Mouse (Mus musculus) ES-CJ7 (cell line): ENCODE data around the gene Mast3.

Experiments
- DNase-seq: peaks from one replicate; pipeline ENCODE4 v3.0.0; 2011; ENCODE audit warnings: low read depth, low spot score

The Mast3 gene

GRCm38 (mm10) chr8:70803761-70804480 is 933 bp downstream of the Mast3 start:
- no peak for DNase-seq

DNA sequence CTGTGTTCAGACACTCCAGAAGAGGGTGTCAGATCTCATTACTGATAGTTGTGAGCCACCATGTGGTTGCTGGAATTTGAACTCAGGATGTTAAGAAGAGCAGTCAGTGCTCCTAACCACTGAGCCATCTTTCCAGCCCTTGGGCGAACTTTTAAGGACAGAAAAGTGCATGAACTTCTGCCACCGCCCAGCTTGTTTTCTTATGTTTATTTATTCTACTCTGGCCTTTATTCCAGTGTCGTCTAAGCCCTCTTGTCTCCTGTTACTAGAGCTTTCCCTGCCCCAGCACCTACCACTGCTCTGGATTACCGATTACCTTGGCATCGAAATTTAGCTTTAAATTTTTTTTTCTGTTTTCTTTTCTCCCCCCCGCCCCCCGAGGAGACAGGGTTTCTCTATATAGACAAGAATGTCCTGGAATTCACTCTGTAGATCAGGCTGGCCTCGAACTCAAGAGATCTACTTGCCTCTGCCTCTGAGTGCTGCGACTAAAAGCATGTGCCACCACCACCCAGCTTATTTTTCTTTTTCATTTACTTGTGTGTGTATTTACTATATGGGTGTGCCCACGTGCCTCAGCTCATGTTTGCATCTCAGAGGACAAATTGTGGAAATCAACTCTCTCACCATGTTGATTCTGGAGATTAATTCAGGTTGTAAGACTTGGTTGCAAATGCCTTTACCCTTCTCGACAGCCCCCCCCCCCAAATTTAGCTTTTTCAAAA is 1.9 kb downstream of the Mast3 start:
- peak; percentile 84 for DNase-seq

- no peak for DNase-seq
Measured at GRCm38 (mm10) chr8:70801830-70802229, 3.0 kb downstream of the Mast3 start.

GRCm38 (mm10) chr8:70801156-70801555 is 3.7 kb downstream of the Mast3 start:
- no peak for DNase-seq

- DNase-seq: no peak
Measured at GRCm38 (mm10) chr8:70800648-70801047, 4.2 kb downstream of the Mast3 start.

DNA sequence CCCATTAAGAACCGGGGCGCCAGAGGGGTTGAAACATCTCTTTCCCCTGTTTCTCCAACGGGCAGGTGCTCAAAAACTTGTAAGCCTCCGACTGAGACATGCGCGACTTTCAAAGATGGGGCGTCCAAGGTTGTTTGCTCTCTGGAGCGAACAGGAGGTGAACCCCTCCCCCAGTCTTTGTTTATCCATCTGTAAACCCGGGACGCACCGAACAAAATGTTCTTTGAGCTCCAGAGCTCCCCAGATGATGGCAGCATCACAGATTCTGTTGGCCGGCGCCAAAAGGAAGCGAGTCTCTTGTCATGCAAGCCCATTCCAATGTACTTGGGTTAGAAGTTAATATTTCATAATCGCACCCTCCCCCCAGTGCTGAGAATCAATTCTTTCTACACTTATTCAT is 6.6 kb downstream of the Mast3 start:
- no peak for DNase-seq

DNA sequence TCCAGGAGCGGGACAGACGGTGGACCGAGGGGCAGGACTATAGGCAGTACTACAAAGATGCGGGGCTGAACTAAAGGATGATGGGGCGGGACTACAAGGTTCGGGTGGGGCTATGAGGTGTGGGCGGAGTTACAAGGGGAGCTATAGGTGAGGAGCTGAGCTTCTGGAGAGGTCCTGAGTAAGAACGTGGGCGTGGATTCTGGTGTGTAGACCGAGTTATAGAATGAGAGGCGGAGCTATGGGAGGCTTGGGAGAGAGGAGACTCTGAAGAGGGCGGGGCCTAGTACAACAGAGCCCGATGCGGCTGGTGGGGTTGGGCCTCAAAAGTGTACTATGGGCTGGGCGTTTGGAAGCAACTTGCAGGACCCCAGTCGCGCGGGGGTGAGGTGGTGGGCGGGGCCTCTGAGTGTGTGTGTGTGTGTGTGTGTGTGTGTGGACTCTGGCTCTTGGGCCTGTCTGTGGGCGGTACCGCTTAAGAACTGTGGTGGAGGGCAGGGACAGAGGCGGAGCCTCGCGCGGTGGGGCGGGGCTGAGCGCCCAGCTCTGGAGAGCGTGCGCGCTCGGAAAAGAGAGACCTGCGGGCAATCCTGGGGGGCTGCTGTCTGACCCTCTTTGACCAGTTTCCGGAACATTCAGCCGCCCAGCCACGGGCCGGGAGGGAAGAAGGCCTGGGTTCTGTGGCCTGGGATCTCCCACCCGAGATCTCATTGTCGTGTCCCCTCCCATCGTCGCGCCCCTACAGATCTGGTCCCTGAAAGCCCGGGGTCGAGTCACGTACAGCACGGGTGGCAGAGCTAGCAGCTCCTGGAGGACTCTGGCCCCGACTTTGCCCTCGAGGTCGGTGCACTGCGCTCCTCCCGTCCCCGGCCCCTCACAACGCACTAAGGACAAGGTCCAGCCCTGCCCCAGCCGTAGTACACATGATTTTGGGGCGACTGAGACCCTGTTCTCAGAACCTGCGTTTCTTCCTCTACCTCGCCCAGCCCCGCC is 7.5 kb downstream of the Mast3 start:
- DNase-seq: peak; percentile 100

DNA sequence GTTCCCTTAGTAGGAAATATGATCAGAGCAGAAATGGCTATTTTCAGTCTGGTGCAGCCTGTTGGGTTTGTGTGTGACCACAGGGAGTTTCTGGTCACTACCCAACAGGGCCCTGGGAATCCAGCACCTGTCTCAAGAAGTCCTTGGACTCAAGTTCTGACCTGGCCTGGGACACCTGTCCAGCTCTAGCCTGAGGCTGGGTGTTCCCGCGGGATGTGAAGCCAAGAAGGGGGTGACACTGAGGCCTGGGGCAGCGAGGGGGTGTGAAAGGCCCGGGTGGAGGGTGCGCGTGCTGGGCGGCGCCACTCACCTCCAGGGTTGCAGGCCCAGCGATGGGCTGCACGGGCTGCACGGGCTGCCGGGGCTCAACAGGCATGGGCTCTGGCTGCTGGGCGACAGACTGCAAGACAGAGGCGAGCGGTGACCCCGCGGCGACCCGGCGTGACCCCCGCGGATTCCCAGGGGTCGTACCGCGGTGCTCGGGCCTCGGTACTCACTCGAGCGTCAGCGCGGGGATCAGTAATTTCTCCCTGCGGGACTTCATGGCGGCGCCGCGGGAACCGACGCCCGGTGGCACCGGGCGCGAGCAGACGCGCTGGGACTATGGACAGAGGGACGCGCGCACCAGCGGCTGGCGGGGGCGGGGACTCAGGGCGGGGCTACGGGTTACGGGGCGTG is 8.3 kb downstream of the Mast3 start:
- DNase-seq: no peak

DNA sequence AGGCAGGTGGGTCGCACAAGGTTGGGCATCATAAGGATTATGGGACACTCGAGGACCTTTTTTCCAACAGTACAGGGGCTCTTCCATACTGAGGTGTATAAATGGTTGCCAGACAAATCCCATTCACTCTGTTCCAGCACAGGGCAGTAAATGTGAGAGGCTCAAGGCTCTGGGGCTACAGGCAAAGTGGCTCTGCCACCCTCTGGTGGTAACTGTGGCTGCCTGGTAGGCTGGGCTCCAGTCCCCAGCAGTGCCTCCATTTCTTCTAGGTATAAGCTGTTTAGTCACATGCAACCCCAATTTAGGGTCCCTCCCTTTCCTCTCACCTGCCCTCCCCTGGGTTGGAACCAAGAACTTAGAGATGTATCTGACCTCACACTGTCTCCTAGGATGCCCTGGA is 9.5 kb downstream of the Mast3 start:
- DNase-seq: no peak

DNA sequence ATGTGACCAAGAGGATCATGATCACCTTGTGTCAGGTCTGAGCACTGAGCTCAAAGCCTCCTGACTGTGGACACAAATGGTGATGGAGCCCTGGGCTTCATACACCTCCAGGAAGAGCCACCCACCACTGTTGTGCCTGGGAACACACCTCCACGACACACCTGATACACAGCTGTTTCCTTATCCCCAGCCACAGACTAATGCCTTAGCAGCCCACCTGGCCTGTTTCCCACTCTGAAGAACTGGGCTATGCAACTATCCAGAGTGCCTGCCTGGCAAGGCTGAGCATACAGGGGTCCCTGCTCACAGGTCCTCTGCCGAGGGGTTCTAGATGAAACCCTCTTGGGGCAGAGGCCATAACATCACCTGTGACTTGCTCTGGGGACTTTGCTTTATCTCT is 10.6 kb downstream of the Mast3 start:
- DNase-seq: no peak

DNA sequence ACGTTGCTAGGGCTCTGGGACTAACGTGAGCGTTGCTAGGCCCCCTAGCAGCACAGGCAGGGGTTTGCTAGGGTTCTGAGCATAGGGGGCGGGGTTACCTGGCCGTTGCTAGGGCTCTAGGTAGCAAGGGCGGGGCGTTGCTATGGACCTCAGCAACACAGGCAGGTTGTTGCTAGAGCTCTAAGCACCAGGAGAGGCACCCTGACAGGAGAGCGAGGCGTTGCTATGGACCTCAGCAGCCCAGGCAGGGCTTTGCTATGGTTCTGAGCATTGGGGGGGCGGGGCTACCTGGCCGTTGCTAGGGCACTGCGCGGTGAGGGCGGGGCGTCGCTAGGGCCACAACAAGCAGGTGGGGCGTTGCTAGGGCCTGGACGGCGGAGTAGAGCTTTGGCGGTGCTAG is 12.2 kb downstream of the Mast3 start:
- peak; percentile 99 for DNase-seq

DNA sequence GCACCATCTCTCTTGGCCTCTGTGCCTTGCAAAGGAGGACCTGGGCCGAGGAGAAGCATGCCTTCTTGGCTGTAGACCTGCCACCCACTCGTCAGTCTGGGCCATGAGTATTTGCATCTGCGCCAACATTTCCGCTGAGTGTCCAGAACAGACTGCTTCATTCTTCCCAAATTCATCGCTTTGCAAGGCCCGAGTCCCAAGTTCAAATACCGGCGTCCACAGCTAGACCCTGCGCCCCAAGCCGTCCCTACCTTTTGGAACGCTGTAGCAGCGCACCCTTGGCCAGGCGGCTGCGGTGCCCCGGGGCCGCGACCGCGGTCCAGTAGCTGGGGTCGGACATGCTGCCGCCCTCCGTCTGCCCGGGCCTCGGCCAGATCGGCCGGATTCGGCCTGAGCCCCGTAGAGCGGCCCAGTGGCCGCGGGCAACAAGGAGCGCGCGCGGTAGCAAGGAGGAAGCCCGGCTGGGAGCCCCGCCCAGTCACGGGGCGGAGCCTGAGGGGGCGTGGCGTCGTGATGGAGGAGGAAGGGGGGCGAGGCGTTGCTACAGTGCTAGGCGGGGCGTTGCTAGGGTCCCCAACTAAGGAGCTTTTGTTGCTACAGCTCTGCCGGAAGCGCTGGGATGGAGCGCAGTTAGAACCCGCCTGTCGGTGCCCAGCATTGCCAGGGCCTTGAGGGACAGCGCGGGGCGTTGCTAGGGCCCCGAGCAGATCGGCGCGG is 12.7 kb downstream of the Mast3 start:
- DNase-seq: peak; percentile 99

DNA sequence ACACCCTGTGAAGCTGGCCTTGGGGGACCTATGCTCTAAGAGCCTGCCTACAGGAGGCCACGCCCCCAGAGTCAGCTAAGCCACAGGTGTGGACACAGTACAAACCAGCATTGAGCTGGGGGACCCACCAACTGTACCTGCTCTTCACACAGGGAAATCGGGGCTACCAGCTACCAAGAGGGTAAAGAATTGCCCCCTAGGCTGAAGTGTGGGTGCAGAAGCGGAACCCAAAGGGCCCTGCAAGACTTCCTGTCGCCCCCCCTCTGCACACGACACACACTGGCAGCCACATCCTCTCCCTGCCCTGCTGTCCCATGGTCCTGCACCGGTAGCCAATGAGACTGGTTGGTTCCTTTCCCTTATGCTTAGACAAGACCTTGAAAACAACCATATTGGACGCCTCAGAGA is 13.6 kb downstream of the Mast3 start:
- DNase-seq: no peak

GRCm38 (mm10) chr8:70790846-70791245 is 14.0 kb downstream of the Mast3 start:
- no peak for DNase-seq

GRCm38 (mm10) chr8:70789046-70789445 is 15.8 kb downstream of the Mast3 start:
- no peak for DNase-seq

DNA sequence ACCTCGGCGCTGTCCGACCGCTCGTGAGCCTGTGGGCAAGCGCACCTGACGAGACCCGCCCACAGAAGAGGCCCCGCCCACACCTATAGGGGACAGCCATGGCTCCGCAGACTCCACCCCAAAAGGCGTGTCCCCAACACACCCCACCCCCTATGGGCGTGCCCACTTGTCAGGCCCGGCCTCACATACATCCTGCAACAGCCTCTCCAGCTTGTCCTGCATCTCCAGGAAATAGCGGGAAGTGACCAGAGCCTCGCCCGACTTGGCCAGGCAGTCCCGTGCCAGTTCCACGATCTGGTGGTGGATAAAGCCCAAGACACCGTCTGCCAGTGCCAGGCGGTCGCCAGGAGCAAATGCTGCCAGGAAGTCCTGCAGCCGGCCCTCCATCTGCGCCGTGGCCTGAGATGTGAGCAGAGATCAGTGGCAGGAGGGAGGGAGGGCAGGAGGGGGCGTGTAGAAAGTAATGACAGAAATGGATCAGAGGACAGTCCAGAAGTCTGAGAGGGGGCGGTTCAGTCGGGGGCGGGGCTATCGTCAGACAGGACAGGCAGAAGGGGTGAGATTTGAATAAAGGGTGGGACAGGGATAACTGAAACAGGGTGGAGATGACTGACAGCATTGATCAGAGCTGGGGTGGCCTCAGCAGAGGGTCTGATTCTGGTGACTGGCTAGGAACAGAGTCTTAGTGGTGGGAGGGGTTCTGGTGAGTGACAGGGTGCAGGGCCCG is 16.8 kb downstream of the Mast3 start:
- peak; percentile 95 for DNase-seq

GRCm38 (mm10) chr8:70787051-70787445 is 17.8 kb downstream of the Mast3 start:
- DNase-seq: no peak

GRCm38 (mm10) chr8:70786291-70787050 is 18.4 kb downstream of the Mast3 start:
- DNase-seq: no peak

DNA sequence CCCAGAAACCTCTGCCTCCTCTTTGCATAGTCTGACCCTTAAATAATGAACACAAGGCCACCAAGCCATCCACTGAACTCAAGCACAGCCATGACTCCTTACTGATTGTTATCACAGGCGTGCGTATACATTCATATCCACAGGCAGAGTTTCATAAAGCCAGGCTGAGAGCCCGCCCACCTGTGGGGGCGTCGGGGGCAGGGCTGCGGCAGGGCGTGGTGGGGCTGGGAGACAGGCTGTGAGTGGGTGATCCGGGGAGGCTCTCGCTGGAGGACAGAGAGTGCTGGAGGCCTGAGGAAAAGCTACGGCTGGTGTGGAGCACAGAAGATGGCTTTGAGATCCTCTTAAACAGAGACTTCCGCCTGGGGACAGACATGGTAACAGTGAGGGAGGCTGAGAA is 24.8 kb downstream of the Mast3 start:
- no peak for DNase-seq
